Mouse (Mus musculus) layer of hippocampus, postnatal 36 days (tissue): ENCODE data around the gene Art4. TPM values are rescaled to one million over a fixed set of nuclear protein-coding genes. Genes with fewer than 3 reads are reported as not detected.
"Not testable (repeated sequence)": the region's sequence is repeated elsewhere in the genome, so short reads cannot be mapped to it uniquely, and the experiment has no call there.

Experiments used
- DNase-seq, 2 experiments: peaks; one replicate each; pipeline ENCODE4 v3.0.0; 2022
- total RNA-seq, 2 experiments: library from RNA; stranded (reverse); gene quantifications; 2 replicates each; pipeline ENCODE4 v1.2.3; 2021

The Art4 gene
- total RNA-seq = not detected

DNA sequence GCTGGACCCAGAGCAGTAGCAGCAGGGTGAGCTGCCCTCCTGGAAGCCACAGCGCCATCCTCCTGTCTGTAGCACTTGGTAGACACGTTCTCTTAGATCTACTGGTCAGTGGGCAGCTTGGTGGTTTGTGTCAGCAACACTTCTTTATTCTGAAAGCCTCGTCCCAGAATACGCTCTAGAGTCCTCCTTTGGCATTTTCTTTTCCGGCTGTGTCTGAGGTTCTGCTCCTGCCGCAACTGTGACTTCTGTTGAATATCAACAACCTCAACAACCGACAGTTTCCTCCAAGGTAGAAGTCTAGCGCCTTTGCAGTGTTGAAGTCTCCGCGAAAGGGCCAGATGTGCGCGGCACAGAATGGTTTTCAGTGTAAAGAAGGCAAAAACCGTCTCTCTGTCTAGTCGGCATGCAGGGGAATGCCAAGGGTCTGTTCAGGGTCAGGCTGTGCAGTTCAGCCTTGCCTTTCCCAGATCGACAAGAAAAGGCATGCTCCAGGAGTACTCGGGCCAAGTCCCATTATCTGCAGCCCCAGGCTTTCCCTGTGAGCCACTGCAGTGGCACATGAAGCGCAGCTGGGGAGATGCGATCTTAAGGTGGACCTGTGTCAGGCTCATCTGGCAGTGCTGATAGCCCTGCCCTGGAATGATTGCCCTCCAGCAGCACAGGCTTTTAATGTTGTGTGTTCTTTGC lies at the start of gene Art4:
Gene Art4 (minus strand): TSS at position 548 of the 687 bp plus-strand sequence.
- DNase-seq = no peak

DNA sequence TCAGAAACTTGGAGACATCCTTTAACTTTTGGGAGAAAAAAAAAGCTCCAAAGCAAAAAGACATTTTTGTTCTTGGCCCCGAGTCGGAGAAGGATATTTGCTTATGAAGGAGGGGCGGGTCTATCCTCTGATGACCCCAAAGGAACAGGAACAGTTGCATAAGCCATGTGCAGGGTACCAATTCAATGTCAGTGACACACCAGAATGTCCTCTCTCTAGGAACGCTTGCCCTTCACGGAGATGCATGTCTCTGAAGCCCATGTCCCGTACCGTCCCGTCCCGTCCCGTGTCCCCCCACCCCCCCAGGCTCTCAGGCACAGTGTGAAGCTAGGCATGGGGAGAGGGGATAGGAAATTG lies 49.4 kb upstream of the Art4 start:
- DNase-seq = no peak

DNA sequence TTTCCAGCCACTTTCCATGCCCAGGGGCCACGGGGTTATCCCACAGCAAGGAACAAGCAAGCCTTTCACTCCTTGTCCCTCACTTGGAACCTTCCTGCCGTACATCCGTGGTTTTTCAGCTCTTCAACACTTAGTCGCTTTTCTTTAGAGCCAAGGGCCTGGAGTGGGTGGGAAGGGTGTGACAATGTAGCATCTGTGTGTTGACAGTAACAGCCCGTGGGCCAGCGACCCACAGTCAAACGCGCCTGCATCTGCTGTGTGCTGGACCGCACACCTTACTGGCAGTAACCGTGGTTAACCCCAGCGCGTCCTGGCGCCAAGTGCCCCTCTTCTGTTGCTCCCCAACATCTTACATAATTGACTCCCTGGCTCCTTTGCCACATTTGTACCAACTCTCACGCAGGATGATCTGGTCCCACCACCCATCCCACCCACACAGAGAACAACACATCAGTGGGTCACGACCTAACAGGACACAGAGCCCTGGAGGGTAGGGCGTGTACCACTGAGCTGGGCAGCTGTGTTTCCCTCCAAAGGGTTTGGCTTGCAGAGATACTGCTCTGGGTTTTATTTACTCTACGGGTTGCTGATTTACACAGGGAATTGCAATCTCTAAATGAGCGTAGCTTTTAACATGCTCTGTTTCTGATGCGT lies 48.9 kb upstream of the Art4 start:
- no peak for DNase-seq

DNA sequence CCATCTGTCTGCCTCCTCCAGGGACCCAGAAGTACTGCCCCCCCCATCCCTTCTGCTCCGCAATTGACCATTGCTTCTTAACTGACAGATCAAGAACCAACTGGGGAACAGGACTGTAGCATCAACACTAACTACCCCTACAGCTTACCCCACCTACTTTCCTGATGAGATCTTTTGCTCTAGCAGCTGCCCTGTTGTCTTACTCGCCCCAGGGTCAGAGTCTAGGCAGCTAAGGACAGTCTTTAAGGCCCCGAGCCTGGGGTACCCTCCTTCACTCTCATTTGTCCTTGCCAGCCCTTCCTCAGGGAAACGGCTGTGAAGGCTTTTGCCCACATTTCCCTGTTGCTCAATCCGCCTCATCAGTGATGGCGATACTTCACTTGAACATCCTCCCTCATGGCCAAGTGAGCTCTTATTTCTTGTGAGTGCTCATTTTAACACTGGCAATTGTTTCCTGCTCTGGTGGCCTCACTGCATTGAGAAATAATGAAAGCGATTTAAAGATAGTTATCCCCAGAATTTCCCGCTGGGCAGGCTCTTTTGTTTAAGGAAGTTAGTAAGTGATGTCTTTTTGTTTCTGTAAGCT lies 46.4 kb upstream of the Art4 start:
- DNase-seq = no peak

DNA sequence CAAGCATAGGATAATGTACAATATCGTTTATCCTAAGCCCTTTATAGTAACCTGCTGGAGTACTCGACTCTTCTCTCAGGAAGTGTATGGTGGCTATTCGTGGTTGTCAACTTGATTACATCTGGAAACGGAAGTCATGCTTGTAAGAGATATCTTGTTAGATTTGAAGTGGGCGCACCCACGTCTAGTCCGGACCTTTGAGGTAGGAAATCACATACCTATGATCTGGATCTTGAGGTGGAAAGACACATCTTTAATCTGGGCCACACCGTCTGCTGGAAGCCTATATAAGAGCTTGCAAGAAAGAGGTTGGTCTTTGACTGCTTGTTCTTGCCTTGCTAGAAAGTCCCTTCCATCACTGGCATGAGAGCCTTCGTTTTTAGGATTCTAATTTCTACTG lies 45.0 kb upstream of the Art4 start:
- DNase-seq = no peak

GRCm38 (mm10) chr6:136901010-136901409 lies 43.5 kb upstream of the Art4 start:
- DNase-seq = no peak

GRCm38 (mm10) chr6:136900369-136901009 lies 43.0 kb upstream of the Art4 start:
- no peak for DNase-seq

DNA sequence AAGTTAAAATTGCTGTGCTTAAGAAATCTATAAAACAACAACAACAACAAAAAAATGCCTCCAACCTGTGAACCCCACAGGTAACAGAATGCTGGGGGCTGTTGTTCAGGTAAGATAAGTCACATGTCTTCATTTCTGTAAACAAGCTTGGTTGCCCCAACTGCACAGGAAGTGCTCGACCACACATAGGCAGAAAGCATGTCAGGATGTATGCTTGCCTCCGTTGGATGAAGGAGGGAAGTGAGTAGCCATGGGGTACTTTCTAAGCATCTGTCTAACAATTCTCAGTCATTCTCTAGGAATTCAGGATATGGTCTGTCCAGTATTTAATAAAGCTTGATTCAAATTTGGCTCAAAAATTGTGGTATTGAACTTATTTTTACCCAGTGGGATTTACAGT lies 41.4 kb upstream of the Art4 start:
- DNase-seq = no peak

- no peak for DNase-seq
Measured at GRCm38 (mm10) chr6:136898222-136898621, 40.7 kb upstream of the Art4 start.

- DNase-seq = no peak
Measured at GRCm38 (mm10) chr6:136897789-136898188, 40.3 kb upstream of the Art4 start.

GRCm38 (mm10) chr6:136894532-136895339 lies 37.2 kb upstream of the Art4 start:
- DNase-seq = no peak

DNA sequence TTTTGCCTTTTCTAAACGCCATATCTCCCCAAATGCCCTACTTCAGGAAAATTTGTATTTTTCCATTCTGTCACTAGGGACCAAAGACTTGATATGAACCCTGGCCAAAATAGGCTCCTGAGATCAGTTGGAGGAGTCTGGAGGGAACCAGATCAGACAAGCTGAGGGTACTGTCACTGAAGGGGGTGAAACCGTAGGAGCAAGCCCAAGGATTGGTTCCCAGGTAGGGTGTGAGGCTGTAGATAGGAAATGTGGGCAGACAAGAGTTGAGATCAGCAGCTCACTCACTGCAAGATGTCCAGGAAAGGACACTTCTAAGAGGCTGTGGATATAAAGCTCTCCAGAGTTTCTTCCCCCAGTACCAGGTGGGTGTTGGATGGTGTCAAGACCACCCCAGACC lies 34.5 kb upstream of the Art4 start:
- no peak for DNase-seq

- no peak for DNase-seq
Measured at GRCm38 (mm10) chr6:136889554-136889953, 32.0 kb upstream of the Art4 start.

GRCm38 (mm10) chr6:136889067-136889466 lies 31.5 kb upstream of the Art4 start:
- DNase-seq = no peak

- DNase-seq = no peak
Measured at GRCm38 (mm10) chr6:136887854-136888253, 30.3 kb upstream of the Art4 start.

DNA sequence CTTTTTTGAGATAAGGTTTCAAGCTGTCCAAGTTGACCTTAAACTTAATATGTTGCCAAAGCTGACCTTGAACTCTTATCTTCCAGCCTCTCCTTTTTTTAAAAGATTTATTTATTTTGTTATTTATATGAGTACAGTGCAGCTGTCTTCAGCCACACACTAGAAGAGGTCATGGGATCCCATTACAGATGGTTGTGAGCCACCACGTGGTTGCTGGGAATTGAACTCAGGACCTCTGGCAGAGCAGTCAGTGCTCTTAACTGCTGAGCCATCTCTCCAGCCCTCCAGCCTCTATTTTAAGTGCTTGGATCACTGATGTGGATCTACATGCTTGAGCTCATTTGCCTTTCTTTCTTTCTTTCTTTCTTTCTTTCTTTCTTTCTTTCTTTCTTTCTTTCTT lies 27.2 kb upstream of the Art4 start:
- not testable (repeated sequence) for DNase-seq

DNA sequence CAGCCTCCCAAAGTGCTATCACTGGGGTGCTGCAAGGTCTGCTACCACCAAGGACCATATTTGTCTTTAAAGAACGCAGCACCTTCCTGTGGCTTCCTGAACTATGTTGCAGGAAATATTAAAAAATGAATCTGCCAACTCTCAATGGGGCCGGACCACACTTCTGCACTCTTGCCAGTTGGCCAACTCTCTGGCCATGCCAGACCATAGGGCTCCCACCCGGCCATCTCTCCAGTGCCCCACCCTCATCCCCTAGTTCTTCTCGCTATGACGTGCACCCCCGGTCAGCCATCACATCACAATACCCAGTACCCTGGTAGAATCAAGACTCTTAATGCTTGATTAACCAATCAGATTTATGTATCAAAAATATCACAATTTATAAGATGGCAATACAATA lies 26.4 kb upstream of the Art4 start:
- DNase-seq = no peak

DNA sequence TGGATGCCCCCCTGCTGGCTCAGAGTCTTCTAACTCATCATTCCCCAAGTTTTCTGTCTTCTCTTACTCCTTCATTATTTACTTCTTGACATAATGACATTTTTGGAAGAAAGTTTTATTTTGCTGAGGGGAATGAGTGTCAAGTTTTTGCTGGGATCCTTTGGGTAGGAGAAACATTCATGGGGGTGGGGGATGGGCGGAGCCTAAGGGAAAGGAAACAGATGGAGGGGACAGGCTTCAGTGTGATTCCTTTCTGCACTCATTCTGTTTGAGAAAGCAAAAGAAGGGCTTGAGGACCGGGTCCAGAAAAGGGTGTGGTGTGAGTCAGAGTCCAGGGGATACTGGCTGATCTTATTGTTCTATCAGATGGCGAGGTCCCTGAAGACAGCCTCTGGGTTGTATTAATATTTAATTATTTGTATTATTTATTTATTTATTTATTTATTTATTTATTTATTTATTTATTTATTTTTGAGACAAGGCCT lies 25.9 kb upstream of the Art4 start:
- DNase-seq = no peak

GRCm38 (mm10) chr6:136881678-136882077 lies 24.1 kb upstream of the Art4 start:
- DNase-seq = no peak

DNA sequence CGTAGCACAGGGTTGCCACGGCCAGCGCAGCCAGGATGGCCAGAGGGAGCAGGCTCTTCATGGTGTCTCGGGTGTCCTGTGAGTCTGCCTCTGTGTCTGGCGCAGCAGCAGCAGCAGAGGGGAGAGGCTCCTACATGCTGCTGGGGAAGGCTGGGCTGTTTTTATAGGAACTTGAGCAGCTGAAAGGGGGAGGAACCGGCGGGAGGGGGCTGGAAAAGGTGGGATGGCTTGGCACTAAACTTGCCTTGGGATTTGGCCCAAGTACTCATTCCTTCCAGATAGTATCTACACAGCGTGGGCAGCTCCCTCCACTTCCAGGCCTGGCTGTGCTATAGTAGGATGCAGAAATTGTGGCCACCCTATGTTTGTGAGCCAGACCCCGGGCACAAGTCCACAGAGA lies 18.1 kb upstream of the Art4 start, which contains the start of gene Mgp:
Gene Mgp (minus strand): TSS at position 154 of the 400 bp plus-strand sequence.
- no peak for DNase-seq

GRCm38 (mm10) chr6:136874599-136874998 lies 17.1 kb upstream of the Art4 start:
- no peak for DNase-seq

GRCm38 (mm10) chr6:136868921-136869320 lies 11.4 kb upstream of the Art4 start:
- no peak for DNase-seq
